Comparison of ENCODE assay signal across 12 mouse cellular contexts in the genomic region with DNA sequence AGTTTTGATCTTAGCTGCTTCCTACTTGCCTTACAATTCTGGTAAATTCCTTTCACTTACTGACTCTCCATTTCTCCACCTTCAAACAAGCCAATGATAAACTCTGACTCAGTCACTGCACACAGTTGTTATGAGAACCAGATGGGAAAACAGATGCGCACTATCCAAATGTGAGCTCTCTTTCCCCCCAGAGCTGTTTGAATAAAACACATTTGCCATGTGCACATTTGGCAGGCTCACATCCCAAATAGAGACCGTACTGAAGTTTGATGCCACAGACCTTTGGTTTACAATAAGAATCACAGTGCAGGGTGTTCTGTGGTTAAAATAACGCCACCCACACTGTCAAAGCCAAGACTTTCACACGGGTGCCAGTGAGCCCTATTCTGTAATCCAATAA. TPM values are rescaled to one million over a fixed set of nuclear protein-coding genes. Genes with fewer than 3 reads are reported as not detected.
DNase-seq lines count a peak whose midpoint lies in the region; ATAC-seq and TF ChIP-seq lines count a peak whose summit lies in the region.
"Had no signal": no experiment of that assay in that cellular context is flagged by ENCODE, and none has a peak within 500 bp of the region (broad histone marks: within the 10 kb centered on the region; RNA-seq: fewer than 3 reads in every experiment).

No protein-coding gene starts in this region.

- TF ChIP-seq CTCF in layer of hippocampus, adult 2 months (conservative IDR thresholded peaks at IDR 0.05) = no peak
- no peak for TF ChIP-seq CTCF in liver, postnatal 0 days (IDR thresholded peaks at IDR 0.05; ENCODE audit: low read depth)

- H3K4me1 ChIP-seq in heart, embryonic 10.5 days = no peaks in the 10 kb centered on the region
- H3K4me1 ChIP-seq in liver, postnatal 0 days (ENCODE audit: insufficient read depth) = no peaks in the 10 kb centered on the region
- H3K4me1 ChIP-seq in kidney, embryonic 15.5 days = no peaks in the 10 kb centered on the region
- H3K4me1 ChIP-seq: intestine, embryonic 15.5 days had no signal

- H3K27ac ChIP-seq in heart, embryonic 10.5 days = no peak overlapping the region
- peak overlapping the region; percentile 61 for H3K27ac ChIP-seq in layer of hippocampus, adult 2 months
- no peak overlapping the region for H3K27ac ChIP-seq in liver, postnatal 0 days (ENCODE audit: low read depth)
- no peak overlapping the region for H3K27ac ChIP-seq in kidney, embryonic 15.5 days
- H3K27ac ChIP-seq: intestine, embryonic 15.5 days; midbrain, embryonic 10.5 days had no signal

- peak; percentile 10 for DNase-seq in heart, adult 8-10 months (ENCODE audit: low spot score)
- DNase-seq in heart, embryonic 10.5 days (ENCODE audit: low spot score) = no peak
- DNase-seq in embryo, embryonic 11 days = peak; percentile 56
- peak; percentile 27 to 66 for DNase-seq in layer of hippocampus, adult 2 months (ENCODE audit: low spot score in 2 of 2)
- peak; percentile 23 for DNase-seq in neural tube, embryonic 10.5 days (ENCODE audit: extremely low spot score, low spot score)
- DNase-seq in liver, postnatal 0 days = no peak
- DNase-seq in kidney, adult 11 months = no peak
- DNase-seq: cerebellum, adult 9-10 months had no signal

- no peaks in the 10 kb centered on the region for H3K9me3 ChIP-seq in heart, embryonic 10.5 days
- no peaks in the 10 kb centered on the region for H3K9me3 ChIP-seq in liver, postnatal 0 days (ENCODE audit: low read length)
- no peaks in the 10 kb centered on the region for H3K9me3 ChIP-seq in kidney, embryonic 15.5 days (replicated peaks)
- H3K9me3 ChIP-seq: intestine, embryonic 15.5 days; midbrain, embryonic 10.5 days had no signal

- WGBS in heart, embryonic 10.5 days = 77% methylated on average over 4 of the region's 4 CpGs
- WGBS in liver, postnatal 0 days (ENCODE audit: insufficient replicate concordance) = 73% methylated on average over 4 of the region's 4 CpGs
- WGBS in kidney, embryonic 15.5 days = 72% methylated on average over 4 of the region's 4 CpGs

- no peak for TF ChIP-seq EP300 in liver, postnatal 0 days (IDR thresholded peaks at IDR 0.05; ENCODE audit: low read depth)

- H3K4me2 ChIP-seq in liver, postnatal 0 days (ENCODE audit: low read depth, low read length) = no peak overlapping the region
- H3K4me2 ChIP-seq in kidney, embryonic 15.5 days = no peak overlapping the region
- H3K4me2 ChIP-seq: intestine, embryonic 15.5 days; liver, embryonic 11.5 days had no signal

- no peak overlapping the region for H3K4me3 ChIP-seq in heart, embryonic 10.5 days
- H3K4me3 ChIP-seq in layer of hippocampus, adult 2 months = no peak overlapping the region
- H3K4me3 ChIP-seq in liver, postnatal 0 days (ENCODE audit: low read depth, low read length) = no peak overlapping the region
- no peak overlapping the region for H3K4me3 ChIP-seq in kidney, embryonic 15.5 days (replicated peaks)
- H3K4me3 ChIP-seq: intestine, embryonic 15.5 days; midbrain, embryonic 10.5 days had no signal

- no peak overlapping the region for H3K9ac ChIP-seq in liver, postnatal 0 days (replicated peaks)
- no peak overlapping the region for H3K9ac ChIP-seq in kidney, embryonic 15.5 days
- H3K9ac ChIP-seq: intestine, embryonic 15.5 days had no signal

- H3K36me3 ChIP-seq in heart, embryonic 10.5 days = no peaks in the 10 kb centered on the region
- H3K36me3 ChIP-seq in liver, postnatal 0 days (replicated peaks; ENCODE audit: insufficient read depth, low read length) = no peaks in the 10 kb centered on the region
- no peaks in the 10 kb centered on the region for H3K36me3 ChIP-seq in kidney, embryonic 15.5 days
- H3K36me3 ChIP-seq: intestine, embryonic 15.5 days; midbrain, embryonic 10.5 days had no signal

- no peak for ATAC-seq in liver, postnatal 0 days
- no peak for ATAC-seq in kidney, embryonic 15.5 days (replicated peaks; ENCODE audit: low FRiP score)
- ATAC-seq: intestine, embryonic 15.5 days had no signal

- no peaks in the 10 kb centered on the region for H3K27me3 ChIP-seq in heart, embryonic 10.5 days (ENCODE audit: insufficient read depth, poor library complexity, severe bottlenecking)
- H3K27me3 ChIP-seq in liver, postnatal 0 days (ENCODE audit: insufficient read depth, low read length) = no peaks in the 10 kb centered on the region
- no peaks in the 10 kb centered on the region for H3K27me3 ChIP-seq in kidney, embryonic 15.5 days
- H3K27me3 ChIP-seq: intestine, embryonic 15.5 days had no signal

RNA-seq across cellular contexts. Expression of gene Vldlr, which starts 43.8 kb away (rescaled TPM):
- total RNA-seq in heart, adult 8-10 months (2022) = 100 to 1,000 TPM; 229 to 259 (median 251) TPM
- 8.9 and 11.6 TPM in 2 replicates for polyA plus RNA-seq in heart, embryonic 10.5 days (2016; fragmentation: Nextera tagmentation; extraction: Ambion mirVana)
- 10 to 100 TPM; 47.5 to 50.8 TPM for total RNA-seq in layer of hippocampus, adult 2 months (2021)
- polyA plus RNA-seq in liver, postnatal 0 days (2015; fragmentation: Nextera tagmentation; extraction: Ambion mirVana) = 0.96 and 1.2 TPM in 2 replicates
- polyA plus RNA-seq in kidney, embryonic 15.5 days (2015; fragmentation: Nextera tagmentation; extraction: Ambion mirVana) = 30.9 and 31.8 TPM in 2 replicates

Comparison
In these comparisons a context has a peak if more than half of its experiments do, and no peak if none do; other contexts are left out.
1. DNase-seq: peak in heart, adult 8-10 months (single experiment), embryo, embryonic 11 days (single experiment), layer of hippocampus, adult 2 months (2 of 2) and neural tube, embryonic 10.5 days (single experiment); none in heart, embryonic 10.5 days (single experiment), liver, postnatal 0 days (single experiment) and kidney, adult 11 months (single experiment).